Mouse (Mus musculus): ENCODE results near the gene Stxbp2. TPM values are rescaled to one million over a fixed set of nuclear protein-coding genes. Genes with fewer than 3 reads are reported as not detected.
A peak's percentile ranks its signal among the peaks of the same experiment; 100 is the strongest.
"Not testable (repeated sequence)": the region's sequence is repeated elsewhere in the genome, so short reads cannot be mapped to it uniquely, and the experiment has no call there.

Stxbp2 gene
- polyA plus RNA-seq (2015; fragmentation: Nextera tagmentation; extraction: Ambion mirVana) = 41.4 and 46.2 TPM in 2 replicates

- Histone ChIP-seq H3K4me3 (ENCODE audit: low read depth, low read length) (peak within 1 kb of the TSS; percentile 48), H3K4me1 (ENCODE audit: control insufficient read depth, insufficient read depth, low read length) (peaks cover 8% of the 10 kb centered on the region), H3K9me3 (replicated peaks; ENCODE audit: control insufficient read depth, low read length, poor library complexity, severe bottlenecking) (no peaks in the 10 kb centered on the region), H3K9ac (ENCODE audit: low read depth, low read length) (peak within 1 kb of the TSS; percentile 61), H3K27me3 (ENCODE audit: control insufficient read depth, insufficient read depth, low read depth, low read length) (peaks cover 10% of the 10 kb centered on the region), H3K4me2 (ENCODE audit: low read length) (peak within 1 kb of the TSS; percentile 77), H3K27ac (ENCODE audit: low read length) (no peak within 1 kb of the TSS), H3K36me3 (ENCODE audit: control insufficient read depth, insufficient read depth, low read length) (no peaks in the 10 kb centered on the region)
- 6% methylated on average over 47 of the region's 47 CpGs for WGBS
- peak; percentile 82 for ATAC-seq
Observed at GRCm38 (mm10) chr8:3630647-3631477, at the start of gene Stxbp2. Gene Stxbp2, plus strand, starts transcription at chr8:3630955.

GRCm38 (mm10) chr8:3581961-3582360 is 48.8 kb upstream of the Stxbp2 start:
- not testable (repeated sequence) for H3K27me3 ChIP-seq (ENCODE audit: control insufficient read depth, insufficient read depth, low read depth, low read length); H3K9ac ChIP-seq (ENCODE audit: low read depth, low read length); ATAC-seq; H3K4me3 ChIP-seq (ENCODE audit: low read depth, low read length); H3K4me1 ChIP-seq (ENCODE audit: control insufficient read depth, insufficient read depth, low read length); H3K27ac ChIP-seq (ENCODE audit: low read length); H3K36me3 ChIP-seq (ENCODE audit: control insufficient read depth, insufficient read depth, low read length); H3K4me2 ChIP-seq (ENCODE audit: low read length); H3K9me3 ChIP-seq (replicated peaks; ENCODE audit: control insufficient read depth, low read length, poor library complexity, severe bottlenecking)
- 77% methylated on average over 1 of the region's 3 CpGs for WGBS

DNA sequence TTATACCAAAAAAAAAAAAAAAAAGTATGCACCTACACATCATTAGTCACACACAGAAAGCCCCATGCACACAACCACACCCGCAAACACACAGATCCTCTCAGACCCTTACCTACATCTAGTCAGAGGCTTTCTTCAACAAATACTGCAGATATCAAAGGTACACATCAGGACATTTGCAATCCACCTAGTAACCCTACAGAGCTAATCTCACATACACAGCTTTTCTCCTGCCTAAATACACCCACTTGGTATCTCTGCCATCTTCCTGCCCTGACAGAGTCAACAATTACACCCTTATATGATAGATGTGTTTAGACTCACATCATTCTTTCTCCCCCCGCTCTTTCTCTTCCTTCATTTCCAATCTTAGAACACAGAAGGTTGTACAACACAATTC is 44.3 kb upstream of the Stxbp2 start:
- H3K4me2 ChIP-seq (ENCODE audit: low read length) = no peak overlapping the region
- H3K9me3 ChIP-seq (replicated peaks; ENCODE audit: control insufficient read depth, low read length, poor library complexity, severe bottlenecking) = no peaks in the 10 kb centered on the region
- 98% methylated on average over 2 of the region's 2 CpGs for WGBS
- H3K27me3 ChIP-seq (ENCODE audit: control insufficient read depth, insufficient read depth, low read depth, low read length) = no peaks in the 10 kb centered on the region
- no peak for ATAC-seq
- H3K27ac ChIP-seq (ENCODE audit: low read length) = no peak overlapping the region
- no peaks in the 10 kb centered on the region; the same call in 1 of the 2 replicates for H3K4me1 ChIP-seq (ENCODE audit: control insufficient read depth, insufficient read depth, low read length)
- H3K36me3 ChIP-seq (ENCODE audit: control insufficient read depth, insufficient read depth, low read length) = no peaks in the 10 kb centered on the region
- no peak overlapping the region for H3K9ac ChIP-seq (ENCODE audit: low read depth, low read length)
- H3K4me3 ChIP-seq (ENCODE audit: low read depth, low read length) = no peak overlapping the region

DNA sequence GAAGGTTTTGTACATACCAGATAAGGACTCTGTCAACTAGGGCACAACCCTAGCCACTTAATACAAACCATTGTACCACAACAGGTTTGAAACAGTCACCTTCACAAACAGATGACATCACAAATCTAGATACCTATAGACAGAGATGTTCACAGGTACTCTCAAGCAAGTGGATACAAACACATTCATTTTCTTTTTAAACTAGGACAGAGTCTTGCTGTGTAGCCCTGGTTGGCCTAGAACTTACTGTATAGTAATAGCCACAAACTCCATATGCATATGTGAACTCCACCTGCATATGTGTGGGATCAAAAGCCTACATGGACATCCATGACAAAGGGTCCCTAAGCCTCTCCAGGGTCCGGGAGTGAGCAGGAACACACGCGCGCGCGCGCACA is 43.8 kb upstream of the Stxbp2 start, which contains the start of gene Camsap3:
Camsap3 (plus strand) TSS at position 301 of the 398 bp plus-strand sequence.
- peak; percentile 0; the same call in 1 of the 2 replicates for ATAC-seq

DNA sequence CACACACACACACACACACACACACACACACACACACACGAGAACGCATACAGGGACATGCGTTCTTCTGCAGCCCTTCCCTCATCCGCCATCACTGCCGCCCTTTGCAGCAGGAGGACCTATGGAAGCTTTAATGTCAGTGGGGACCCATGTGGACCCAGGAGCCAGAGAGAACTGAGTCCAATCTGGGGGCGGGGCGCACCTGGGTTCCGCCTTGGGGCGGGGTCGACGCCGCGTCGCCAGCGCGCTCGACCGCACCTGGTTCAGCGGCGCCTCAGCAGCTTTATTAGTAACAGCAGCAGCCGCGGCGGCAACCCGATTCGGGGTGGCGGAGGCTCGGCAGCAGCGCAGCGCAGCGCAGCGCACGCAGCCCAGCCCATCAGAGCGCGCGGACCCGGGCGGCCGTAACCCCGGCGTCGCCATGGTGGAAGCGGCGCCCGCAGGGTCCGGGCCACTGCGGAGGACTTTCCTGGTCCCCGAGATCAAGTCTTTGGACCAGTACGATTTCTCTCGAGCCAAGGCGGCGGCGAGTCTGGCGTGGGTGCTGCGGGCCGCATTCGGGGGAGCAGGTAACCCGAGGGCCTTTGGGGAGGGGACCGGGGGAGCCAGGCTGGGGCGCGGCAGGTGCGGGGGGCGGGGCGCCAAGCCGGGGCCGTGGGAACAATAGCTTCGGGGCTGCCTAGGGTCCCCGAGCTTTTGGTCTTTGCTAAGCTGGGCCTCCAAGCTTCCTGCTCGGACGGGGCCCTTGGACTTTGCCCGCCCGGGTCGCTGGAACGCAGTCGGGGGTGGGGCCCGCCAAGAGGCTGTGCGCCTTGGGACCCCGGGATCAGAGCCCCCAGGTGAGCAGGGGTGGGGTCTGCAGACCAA is 43.1 kb upstream of the Stxbp2 start:
- Histone ChIP-seq H3K4me3 (ENCODE audit: low read depth, low read length) (peak overlapping the region; percentile 96), H3K27ac (ENCODE audit: low read length) (peak overlapping the region; percentile 91), H3K4me2 (ENCODE audit: low read length) (peak overlapping the region; percentile 79), H3K9ac (ENCODE audit: low read depth, low read length) (peak overlapping the region; percentile 95), H3K9me3 (replicated peaks; ENCODE audit: control insufficient read depth, low read length, poor library complexity, severe bottlenecking) (no peaks in the 10 kb centered on the region), H3K36me3 (ENCODE audit: control insufficient read depth, insufficient read depth, low read length) (no peaks in the 10 kb centered on the region), H3K4me1 (ENCODE audit: control insufficient read depth, insufficient read depth, low read length) (no peaks in the 10 kb centered on the region; the same call in 1 of the 2 replicates), H3K27me3 (ENCODE audit: control insufficient read depth, insufficient read depth, low read depth, low read length) (no peaks in the 10 kb centered on the region)
- WGBS = under 1% methylated on average over 75 of the region's 77 CpGs
- ATAC-seq = peak; percentile 89

More for the DNA sequence above, 43.8 kb upstream of the Stxbp2 start, which contains the start of gene Camsap3:
- Histone ChIP-seq H3K27me3 (ENCODE audit: control insufficient read depth, insufficient read depth, low read depth, low read length) (no peaks in the 10 kb centered on the region), H3K4me3 (ENCODE audit: low read depth, low read length) (peak within 1 kb of the TSS; percentile 96), H3K9ac (ENCODE audit: low read depth, low read length) (peak within 1 kb of the TSS; percentile 95), H3K27ac (ENCODE audit: low read length) (peak within 1 kb of the TSS; percentile 91), H3K4me1 (ENCODE audit: control insufficient read depth, insufficient read depth, low read length) (no peaks in the 10 kb centered on the region; the same call in 1 of the 2 replicates), H3K9me3 (replicated peaks; ENCODE audit: control insufficient read depth, low read length, poor library complexity, severe bottlenecking) (no peaks in the 10 kb centered on the region), H3K36me3 (ENCODE audit: control insufficient read depth, insufficient read depth, low read length) (no peaks in the 10 kb centered on the region), H3K4me2 (ENCODE audit: low read length) (peak within 1 kb of the TSS; percentile 79)
- WGBS = 0% methylated on average over 7 of the region's 7 CpGs

DNA sequence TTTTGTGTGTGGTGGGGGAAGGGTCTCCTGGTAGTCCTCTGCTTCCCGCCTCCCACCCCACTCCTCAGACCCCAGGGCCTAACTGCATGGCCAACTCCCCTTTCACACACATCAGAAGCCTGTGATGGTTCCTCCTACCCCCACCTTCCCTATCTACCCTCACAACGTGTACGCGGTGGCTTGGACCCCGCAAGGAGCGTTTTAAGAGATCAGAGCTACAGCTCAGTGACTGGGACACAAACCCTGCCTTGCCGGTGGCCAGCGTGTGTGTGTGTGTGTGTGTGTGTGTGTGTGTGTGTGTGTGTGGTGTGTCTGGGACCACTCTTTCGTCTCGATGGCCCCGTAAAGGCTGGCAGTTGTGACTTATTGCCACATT is 42.5 kb upstream of the Stxbp2 start:
- Histone ChIP-seq H3K9ac (ENCODE audit: low read depth, low read length) (peak overlapping the region; percentile 95), H3K36me3 (ENCODE audit: control insufficient read depth, insufficient read depth, low read length) (no peaks in the 10 kb centered on the region), H3K4me2 (ENCODE audit: low read length) (peak overlapping the region; percentile 79), H3K4me1 (ENCODE audit: control insufficient read depth, insufficient read depth, low read length) (no peaks in the 10 kb centered on the region; the same call in 1 of the 2 replicates), H3K27me3 (ENCODE audit: control insufficient read depth, insufficient read depth, low read depth, low read length) (no peaks in the 10 kb centered on the region), H3K27ac (ENCODE audit: low read length) (peak overlapping the region; percentile 91), H3K4me3 (ENCODE audit: low read depth, low read length) (peak overlapping the region; percentile 96), H3K9me3 (replicated peaks; ENCODE audit: control insufficient read depth, low read length, poor library complexity, severe bottlenecking) (no peaks in the 10 kb centered on the region)
- 0% methylated on average over 11 of the region's 11 CpGs for WGBS
- ATAC-seq = peak; percentile 79

GRCm38 (mm10) chr8:3593470-3593869 is 37.3 kb upstream of the Stxbp2 start:
- Histone ChIP-seq H3K27me3 (ENCODE audit: control insufficient read depth, insufficient read depth, low read depth, low read length) (no peaks in the 10 kb centered on the region), H3K4me3 (ENCODE audit: low read depth, low read length) (no peak overlapping the region), H3K4me2 (ENCODE audit: low read length) (no peak overlapping the region), H3K9ac (ENCODE audit: low read depth, low read length) (no peak overlapping the region), H3K27ac (ENCODE audit: low read length) (no peak overlapping the region), H3K9me3 (replicated peaks; ENCODE audit: control insufficient read depth, low read length, poor library complexity, severe bottlenecking) (no peaks in the 10 kb centered on the region), H3K36me3 (ENCODE audit: control insufficient read depth, insufficient read depth, low read length) (peaks cover 5% of the 10 kb centered on the region), H3K4me1 (ENCODE audit: control insufficient read depth, insufficient read depth, low read length) (no peaks in the 10 kb centered on the region)
- no peak for ATAC-seq
- 56% methylated on average over 3 of the region's 3 CpGs for WGBS

GRCm38 (mm10) chr8:3594466-3594865 is 36.3 kb upstream of the Stxbp2 start:
- Histone ChIP-seq H3K9me3 (replicated peaks; ENCODE audit: control insufficient read depth, low read length, poor library complexity, severe bottlenecking) (no peaks in the 10 kb centered on the region), H3K4me1 (ENCODE audit: control insufficient read depth, insufficient read depth, low read length) (no peaks in the 10 kb centered on the region), H3K9ac (ENCODE audit: low read depth, low read length) (no peak overlapping the region), H3K27me3 (ENCODE audit: control insufficient read depth, insufficient read depth, low read depth, low read length) (no peaks in the 10 kb centered on the region), H3K4me3 (ENCODE audit: low read depth, low read length) (no peak overlapping the region), H3K36me3 (ENCODE audit: control insufficient read depth, insufficient read depth, low read length) (peaks cover 12% of the 10 kb centered on the region), H3K27ac (ENCODE audit: low read length) (no peak overlapping the region), H3K4me2 (ENCODE audit: low read length) (no peak overlapping the region)
- 91% methylated on average over 2 of the region's 2 CpGs for WGBS
- no peak for ATAC-seq

All from midbrain, embryonic 16.5 days (tissue).